Mouse (Mus musculus) intestine, embryonic 16.5 days (tissue): ENCODE measurements around the gene Plekha6. TPM values are rescaled to one million over a fixed set of nuclear protein-coding genes. Genes with fewer than 3 reads are reported as not detected.

Source experiments
- ATAC-seq: fragments of 200-750 bp; cut with Nextera tagmentation; 2 replicates; pipeline ENCODE4 v1.8.0; 2017; ENCODE audit warnings: moderate TSS enrichment, moderate library complexity
- H3K27ac ChIP-seq: fragments of 300-500 bp; sonication (generic); 2 replicates; pipeline ENCODE4 v1.5.1; 2014; ENCODE audit warnings: mild to moderate bottlenecking, low read length
- H3K27me3 ChIP-seq: fragments of 300-500 bp; sonication (generic); replicated peaks from 2 replicates; pipeline ENCODE4 v1.6.1; 2014; ENCODE audit warnings: low read length, control low read depth, mixed read lengths; ENCODE audit not compliant: control insufficient read depth, insufficient read depth
- H3K36me3 ChIP-seq: fragments of 300-500 bp; sonication (generic); 2 replicates; pipeline ENCODE4 v1.6.1; 2014; ENCODE audit warnings: low read length, control low read depth; ENCODE audit not compliant: control insufficient read depth, insufficient read depth
- H3K4me1 ChIP-seq: fragments of 300-500 bp; sonication (generic); 2 replicates; pipeline ENCODE4 v1.6.1; 2014; ENCODE audit warnings: low read length, control low read depth, mixed read lengths; ENCODE audit not compliant: control insufficient read depth, insufficient read depth
- H3K4me2 ChIP-seq: fragments of 300-500 bp; sonication (generic); 2 replicates; pipeline ENCODE4 v1.6.1; 2014; ENCODE audit warnings: low read depth, low read length, control low read depth
- H3K4me3 ChIP-seq: fragments of 300-500 bp; sonication (generic); 2 replicates; pipeline ENCODE4 v1.5.1; 2014; ENCODE audit warnings: mild to moderate bottlenecking, low read length
- H3K9ac ChIP-seq: fragments of 300-500 bp; sonication (generic); 2 replicates; pipeline ENCODE4 v1.6.1; 2014; ENCODE audit warnings: low read depth, low read length
- H3K9me3 ChIP-seq: fragments of 300-500 bp; sonication (generic); 2 replicates; pipeline ENCODE4 v1.6.1; 2016; ENCODE audit warnings: low read length, control low read depth; ENCODE audit not compliant: control insufficient read depth
- WGBS: fragments of 180-500 bp; shearing (Covaris S2); extraction: QIAGEN DNeasy Blood & Tissue Kit; methylation state at CpG from one replicate; pipeline ENCODE4 v1.1.7; 2014; 5-methylcytosine and 5-hydroxymethylcytosine counted together
- polyA plus RNA-seq: library from polyadenylated mRNA; unstranded; fragments of >200 nt; fragmentation: Nextera tagmentation; extraction: Ambion mirVana; gene quantifications from 2 replicates; pipeline ENCODE4 v1.2.1, GENCODE M21; 2015

Plekha6 gene
- polyA plus RNA-seq, 1 experiment from 2014 or later = 11.0 TPM

DNA sequence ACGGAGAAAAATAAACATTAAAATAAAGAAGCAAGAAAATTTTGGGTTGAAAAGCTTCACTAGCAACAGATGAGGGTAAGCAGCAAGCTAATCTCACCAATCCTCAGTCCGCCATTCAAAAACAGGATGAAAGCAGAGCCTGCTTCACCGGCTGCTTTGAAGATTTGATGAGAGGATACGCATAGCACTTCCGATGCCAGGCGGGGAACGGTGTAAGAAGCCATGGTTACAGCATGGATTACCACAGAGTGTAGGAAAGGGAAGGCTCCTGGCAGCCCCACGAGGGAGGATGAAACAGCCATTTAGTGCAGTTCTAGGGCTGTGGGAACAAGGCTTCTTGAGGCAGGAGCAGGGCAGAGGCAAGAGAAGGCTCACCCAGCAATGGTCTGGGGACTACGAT, 187.8 kb downstream of the Plekha6 start:
- no peak for ATAC-seq
- no peaks in the 10 kb centered on the region for H3K36me3 ChIP-seq
- 59% methylated on average over 9 of the region's 9 CpGs for WGBS
- H3K27me3 ChIP-seq = no peaks in the 10 kb centered on the region
- no peak overlapping the region for H3K27ac ChIP-seq
- no peaks in the 10 kb centered on the region for H3K9me3 ChIP-seq
- H3K4me3 ChIP-seq = no peak overlapping the region
- peaks cover 11% of the 10 kb centered on the region for H3K4me1 ChIP-seq
- no peak overlapping the region for H3K4me2 ChIP-seq
- H3K9ac ChIP-seq = no peak overlapping the region

Other genes with a start within 250 kb of the Plekha6 start
- gene Mdm4, start 133.6 kb upstream of the Plekha6 start, polyA plus RNA-seq = 19.1 and 24.1 TPM in 2 replicates
- gene Pik3c2b, start 118.5 kb upstream of the Plekha6 start, polyA plus RNA-seq = 5.2 and 5.3 TPM in 2 replicates
- gene Ppp1r15b, start 33.1 kb upstream of the Plekha6 start, polyA plus RNA-seq = 48.0 and 53.7 TPM in 2 replicates
- 34.8 and 45.4 TPM in 2 replicates for gene Golt1a, start 145.6 kb downstream of the Plekha6 start, polyA plus RNA-seq
- gene Kiss1, start 157.7 kb downstream of the Plekha6 start, polyA plus RNA-seq = not detected in 2 replicates
- gene Ren1, start 186.3 kb downstream of the Plekha6 start, polyA plus RNA-seq = 1.3 and 6.7 TPM in 2 replicates
- gene Etnk2, start 199.4 kb downstream of the Plekha6 start, polyA plus RNA-seq = 3.0 and 3.5 TPM in 2 replicates